Mouse (Mus musculus) midbrain, embryonic 16.5 days (tissue): ENCODE results near the gene Cyb5r2. TPM values are rescaled to one million over a fixed set of nuclear protein-coding genes. Genes with fewer than 3 reads are reported as not detected.

Experiments used
- ATAC-seq: fragments of 200-750 bp; cut with Nextera tagmentation; 2 replicates; pipeline ENCODE4 v1.8.0; 2017; ENCODE audit warnings: moderate TSS enrichment
- H3K27ac ChIP-seq: fragments of 300-500 bp; sonication (generic); 2 replicates; pipeline ENCODE4 v1.5.1; 2014; ENCODE audit warnings: mild to moderate bottlenecking, low read length, mixed read lengths
- H3K27me3 ChIP-seq: fragments of 300-500 bp; sonication (generic); 2 replicates; pipeline ENCODE4 v1.6.1; 2014; ENCODE audit warnings: low read depth, low read length, mixed read lengths; ENCODE audit not compliant: control insufficient read depth, insufficient read depth
- H3K36me3 ChIP-seq: fragments of 300-500 bp; sonication (generic); 2 replicates; pipeline ENCODE4 v1.6.1; 2014; ENCODE audit warnings: mild to moderate bottlenecking, low read length, moderate library complexity, mixed read lengths; ENCODE audit not compliant: control insufficient read depth, insufficient read depth
- H3K4me1 ChIP-seq: fragments of 300-500 bp; sonication (generic); 2 replicates; pipeline ENCODE4 v1.6.1; 2014; ENCODE audit warnings: mild to moderate bottlenecking, low read length, mixed read lengths; ENCODE audit not compliant: control insufficient read depth, insufficient read depth
- H3K4me2 ChIP-seq: fragments of 300-500 bp; sonication (generic); 2 replicates; pipeline ENCODE4 v1.6.1; 2014; ENCODE audit warnings: mild to moderate bottlenecking, low read length, mixed read lengths
- H3K4me3 ChIP-seq: fragments of 300-500 bp; sonication (generic); 2 replicates; pipeline ENCODE4 v1.5.1; 2014; ENCODE audit warnings: low read depth, mild to moderate bottlenecking, low read length, moderate library complexity, mixed read lengths
- H3K9ac ChIP-seq: fragments of 300-500 bp; sonication (generic); 2 replicates; pipeline ENCODE4 v1.6.1; 2014; ENCODE audit warnings: low read depth, low read length, mixed read lengths
- H3K9me3 ChIP-seq: fragments of 300-500 bp; sonication (generic); replicated peaks from 2 replicates; pipeline ENCODE4 v1.6.1; 2014; ENCODE audit warnings: mild to moderate bottlenecking, low read length, mixed read lengths; ENCODE audit not compliant: control insufficient read depth, poor library complexity, severe bottlenecking
- WGBS: fragments of 180-500 bp; shearing (Covaris S2); extraction: QIAGEN DNeasy Blood & Tissue Kit; methylation state at CpG from one replicate; pipeline ENCODE4 v1.1.7; 2014; 5-methylcytosine and 5-hydroxymethylcytosine counted together
- polyA plus RNA-seq: library from polyadenylated mRNA; unstranded; fragments of >200 nt; fragmentation: Nextera tagmentation; extraction: Ambion mirVana; gene quantifications from 2 replicates; pipeline ENCODE4 v1.2.1, GENCODE M21; 2015

Gene Cyb5r2
- polyA plus RNA-seq, 1 experiment from 2014 or later: not detected

GRCm38 (mm10) chr7:107742963-107743465, 14.8 kb downstream of the Cyb5r2 start:
- ATAC-seq: no peak
- 92% methylated on average over 10 of the region's 10 CpGs for WGBS
- Histone ChIP-seq H3K4me1 (no peaks in the 10 kb centered on the region), H3K4me2 (no peak overlapping the region), H3K4me3 (no peak overlapping the region), H3K36me3 (no peaks in the 10 kb centered on the region), H3K9me3 (no peaks in the 10 kb centered on the region), H3K27ac (no peak overlapping the region), H3K9ac (no peak overlapping the region), H3K27me3 (no peaks in the 10 kb centered on the region)

- Histone ChIP-seq H3K4me2 (no peak overlapping the region), H3K27me3 (no peaks in the 10 kb centered on the region), H3K9ac (no peak overlapping the region), H3K9me3 (no peaks in the 10 kb centered on the region), H3K4me3 (no peak overlapping the region), H3K27ac (no peak overlapping the region), H3K4me1 (no peaks in the 10 kb centered on the region), H3K36me3 (no peaks in the 10 kb centered on the region)
- 37% methylated on average over 2 of the region's 2 CpGs for whole genome bisulfite sequencing
- ATAC-seq: peak; percentile 73
These were observed 19.1 kb downstream of the Cyb5r2 start for GRCm38 (mm10) chr7:107738726-107739125.

- Histone ChIP-seq H3K9me3 (no peaks in the 10 kb centered on the region), H3K36me3 (no peaks in the 10 kb centered on the region), H3K27me3 (no peaks in the 10 kb centered on the region), H3K4me1 (no peaks in the 10 kb centered on the region), H3K4me3 (no peak overlapping the region), H3K27ac (no peak overlapping the region), H3K9ac (no peak overlapping the region), H3K4me2 (no peak overlapping the region)
- 68% methylated on average over 2 of the region's 2 CpGs for WGBS
- no peak for ATAC-seq
These were observed 24.7 kb downstream of the Cyb5r2 start for GRCm38 (mm10) chr7:107733162-107733561.

- no peak overlapping the region for H3K9ac ChIP-seq
- H3K4me3 ChIP-seq: no peak overlapping the region
- H3K4me1 ChIP-seq: no peaks in the 10 kb centered on the region
- H3K4me2 ChIP-seq: no peak overlapping the region
- ATAC-seq: no peak
- H3K27me3 ChIP-seq: no peaks in the 10 kb centered on the region
- H3K9me3 ChIP-seq: no peaks in the 10 kb centered on the region
- no peaks in the 10 kb centered on the region for H3K36me3 ChIP-seq
- WGBS: 79% methylated on average over 9 of the region's 10 CpGs
- no peak overlapping the region for H3K27ac ChIP-seq
These were observed 27.2 kb downstream of the Cyb5r2 start for GRCm38 (mm10) chr7:107730587-107730986.

- Histone ChIP-seq H3K27ac (no peak overlapping the region), H3K27me3 (no peaks in the 10 kb centered on the region), H3K9me3 (no peaks in the 10 kb centered on the region), H3K9ac (no peak overlapping the region), H3K4me3 (no peak overlapping the region), H3K4me2 (no peak overlapping the region), H3K36me3 (no peaks in the 10 kb centered on the region), H3K4me1 (no peaks in the 10 kb centered on the region)
- 72% methylated on average over 3 of the region's 3 CpGs for WGBS
- ATAC-seq: no peak
These were observed 30.3 kb downstream of the Cyb5r2 start for GRCm38 (mm10) chr7:107727538-107727937.

- ATAC-seq: no peak
These were observed 35.3 kb downstream of the Cyb5r2 start for GRCm38 (mm10) chr7:107722536-107722935.

GRCm38 (mm10) chr7:107720771-107721170, 37.1 kb downstream of the Cyb5r2 start:
- no peaks in the 10 kb centered on the region for H3K36me3 ChIP-seq
- no peak overlapping the region for H3K27ac ChIP-seq
- H3K4me1 ChIP-seq: no peaks in the 10 kb centered on the region
- no peaks in the 10 kb centered on the region for H3K9me3 ChIP-seq
- ATAC-seq: no peak
- H3K9ac ChIP-seq: no peak overlapping the region
- no peaks in the 10 kb centered on the region for H3K27me3 ChIP-seq
- no peak overlapping the region for H3K4me2 ChIP-seq
- 94% methylated on average over 1 of the region's 1 CpGs for WGBS
- no peak overlapping the region for H3K4me3 ChIP-seq

More at GRCm38 (mm10) chr7:107722536-107722935, 35.3 kb downstream of the Cyb5r2 start:
- Histone ChIP-seq H3K4me3 (no peak overlapping the region), H3K4me1 (no peaks in the 10 kb centered on the region), H3K36me3 (no peaks in the 10 kb centered on the region), H3K27ac (no peak overlapping the region), H3K27me3 (no peaks in the 10 kb centered on the region), H3K4me2 (no peak overlapping the region), H3K9me3 (no peaks in the 10 kb centered on the region), H3K9ac (no peak overlapping the region)
- WGBS: 95% methylated on average over 4 of the region's 4 CpGs

GRCm38 (mm10) chr7:107714067-107714466, 43.8 kb downstream of the Cyb5r2 start:
- Histone ChIP-seq H3K4me2 (no peak overlapping the region), H3K4me3 (no peak overlapping the region), H3K4me1 (no peaks in the 10 kb centered on the region), H3K27me3 (no peaks in the 10 kb centered on the region), H3K9me3 (no peaks in the 10 kb centered on the region), H3K27ac (no peak overlapping the region), H3K36me3 (no peaks in the 10 kb centered on the region), H3K9ac (no peak overlapping the region)
- WGBS: 85% methylated on average over 5 of the region's 5 CpGs
- no peak for ATAC-seq

GRCm38 (mm10) chr7:107712743-107713142, 45.1 kb downstream of the Cyb5r2 start:
- Histone ChIP-seq H3K9me3 (no peaks in the 10 kb centered on the region), H3K4me2 (no peak overlapping the region), H3K9ac (no peak overlapping the region), H3K36me3 (no peaks in the 10 kb centered on the region), H3K4me3 (no peak overlapping the region), H3K27ac (no peak overlapping the region), H3K27me3 (no peaks in the 10 kb centered on the region), H3K4me1 (peaks cover 4% of the 10 kb centered on the region; the same call in 1 of the 2 replicates)
- 67% methylated on average over 6 of the region's 6 CpGs for WGBS
- ATAC-seq: no peak
